Mouse (Mus musculus) MEL (cell line): ENCODE results near the gene Cnfn. TPM values are rescaled to one million over a fixed set of nuclear protein-coding genes. Genes with fewer than 3 reads are reported as not detected.

Source experiments
- DNase-seq: peaks from one replicate; pipeline ENCODE4 v3.0.0; 2011; ENCODE audit warnings: low read depth, low spot score
- H3K27ac ChIP-seq: 2 replicates; pipeline ENCODE4 v1.5.1; 2012; ENCODE audit warnings: low read depth, mild to moderate bottlenecking, control low read depth, low read length, moderate library complexity; ENCODE audit not compliant: control insufficient read depth
- H3K27me3 ChIP-seq, 2 experiments: fragments of 150-350 bp in 1 of 2; sonication (generic) in 1 of 2; 2 replicates each; pipeline ENCODE4 v1.6.1; 2012; ENCODE audit warnings: low read length in 2 of 2, mild to moderate bottlenecking in 2 of 2, improper control_type of control experiment in 1 of 2, moderate library complexity in 1 of 2; ENCODE audit not compliant: insufficient read depth in 2 of 2, control insufficient read depth in 1 of 2
- H3K36me3 ChIP-seq, 2 experiments: 2 replicates each; pipeline ENCODE4 v1.6.1; 2012 to 2014; ENCODE audit warnings: low read length in 2 of 2, improper control_type of control experiment in 1 of 2, inconsistent platforms in 1 of 2, mild to moderate bottlenecking in 1 of 2; ENCODE audit not compliant: insufficient read depth in 2 of 2, control insufficient read depth in 1 of 2
- H3K4me1 ChIP-seq, 2 experiments: fragments of 150-350 bp in 1 of 2; sonication (generic) in 1 of 2; 2 replicates each; pipeline ENCODE4 v1.6.1; 2012; ENCODE audit warnings: low read length in 2 of 2, improper control_type of control experiment in 1 of 2, mild to moderate bottlenecking in 1 of 2; ENCODE audit not compliant: insufficient read depth in 2 of 2, control insufficient read depth in 1 of 2
- H3K4me3 ChIP-seq, 2 experiments: fragments of 150-350 bp in 1 of 2; sonication (generic) in 1 of 2; 2 replicates each; pipeline ENCODE4 v1.5.1; 2012; ENCODE audit warnings: low read depth in 2 of 2, low read length in 2 of 2, mild to moderate bottlenecking in 2 of 2, moderate library complexity in 2 of 2, control low read depth in 1 of 2, improper control_type of control experiment in 1 of 2; ENCODE audit not compliant: control insufficient read depth in 1 of 2, insufficient read depth in 1 of 2
- H3K79me2 ChIP-seq: 2 replicates; pipeline ENCODE4 v1.6.1; 2012; ENCODE audit warnings: mild to moderate bottlenecking, low read length, moderate library complexity; ENCODE audit not compliant: control insufficient read depth, poor library complexity, insufficient read depth
- H3K9ac ChIP-seq: 2 replicates; pipeline ENCODE4 v1.6.1; 2012; ENCODE audit warnings: low read depth, mild to moderate bottlenecking, control low read depth, low read length, moderate library complexity; ENCODE audit not compliant: control insufficient read depth, poor library complexity, severe bottlenecking
- H3K9me3 ChIP-seq: fragments of 150-350 bp; sonication (generic); replicated peaks from 2 replicates; pipeline ENCODE4 v1.6.1; 2012; ENCODE audit warnings: mild to moderate bottlenecking, low read length, improper control_type of control experiment, moderate library complexity; ENCODE audit not compliant: insufficient read depth
- BHLHE40 ChIP-seq: IDR thresholded peaks from 2 replicates; pipeline ENCODE4 v1.6.1; 2012; ENCODE audit warnings: low read depth, mild to moderate bottlenecking, inconsistent platforms, low read length, improper control_type of control experiment, borderline replicate concordance
- CHD1 ChIP-seq: IDR thresholded peaks from 2 replicates; pipeline ENCODE4 v1.6.1; 2012; ENCODE audit warnings: low read depth, mild to moderate bottlenecking, inconsistent platforms, low read length, improper control_type of control experiment
- CHD2 ChIP-seq: IDR thresholded peaks from 2 replicates; pipeline ENCODE4 v1.6.1; 2011; ENCODE audit warnings: low read length, improper control_type of control experiment
- EP300 ChIP-seq, 2 experiments: IDR thresholded peaks; 2 replicates each; pipeline ENCODE4 v1.6.1; 2011; ENCODE audit warnings: improper control_type of control experiment in 2 of 2, low read length in 2 of 2, low read depth in 1 of 2, mild to moderate bottlenecking in 1 of 2
- ETS1 ChIP-seq: IDR thresholded peaks from 2 replicates; pipeline ENCODE4 v1.6.1; 2012; ENCODE audit warnings: low read depth, mild to moderate bottlenecking, inconsistent platforms, low read length, improper control_type of control experiment, moderate library complexity
- GATA1 ChIP-seq: IDR thresholded peaks from 2 replicates; pipeline ENCODE4 v1.6.1; 2011; ENCODE audit warnings: low read depth, low read length, improper control_type of control experiment
- HCFC1 ChIP-seq: IDR thresholded peaks from 2 replicates; pipeline ENCODE4 v1.6.1; 2012; ENCODE audit warnings: low read depth, mild to moderate bottlenecking, inconsistent platforms, low read length, improper control_type of control experiment, moderate library complexity
- JUND ChIP-seq: IDR thresholded peaks from 2 replicates; pipeline ENCODE4 v1.6.1; 2011; ENCODE audit warnings: low read depth, mild to moderate bottlenecking, improper control_type of control experiment, low read length
- KAT2A ChIP-seq: conservative IDR thresholded peaks from 2 replicates; pipeline ENCODE4 v1.6.1; 2012; ENCODE audit warnings: low read depth, low read length, improper control_type of control experiment, inconsistent platforms
- MAZ ChIP-seq: IDR thresholded peaks from 2 replicates; pipeline ENCODE4 v1.6.1; 2012; ENCODE audit warnings: low read depth, mild to moderate bottlenecking, inconsistent platforms, low read length, improper control_type of control experiment
- MEF2A ChIP-seq: IDR thresholded peaks from 2 replicates; pipeline ENCODE4 v1.6.1; 2014; ENCODE audit warnings: low read depth, mild to moderate bottlenecking, inconsistent platforms, low read length, improper control_type of control experiment; ENCODE audit not compliant: poor library complexity, insufficient replicate concordance, severe bottlenecking; ENCODE audit errors: extremely low read depth
- MXI1 ChIP-seq: IDR thresholded peaks from 2 replicates; pipeline ENCODE4 v1.6.1; 2011; ENCODE audit warnings: mild to moderate bottlenecking, low read depth, low read length, improper control_type of control experiment
- NELFE ChIP-seq: IDR thresholded peaks from 2 replicates; pipeline ENCODE4 v1.6.1; 2011; ENCODE audit warnings: low read depth, low read length, improper control_type of control experiment
- POLR2A ChIP-seq, 2 experiments: IDR thresholded peaks; 2 replicates each; pipeline ENCODE4 v1.6.1; 2011 to 2012; ENCODE audit warnings: low read length in 2 of 2, mild to moderate bottlenecking in 2 of 2, control low read depth in 1 of 2, improper control_type of control experiment in 1 of 2, low read depth in 1 of 2, moderate library complexity in 1 of 2; ENCODE audit not compliant: control insufficient read depth in 1 of 2, insufficient read depth in 1 of 2, poor library complexity in 1 of 2
- POLR2AphosphoS5 ChIP-seq: IDR thresholded peaks from 2 replicates; pipeline ENCODE4 v1.6.1; 2012; ENCODE audit warnings: low read depth, borderline replicate concordance, mild to moderate bottlenecking, inconsistent platforms, low read length, moderate library complexity, mixed read lengths
- RCOR1 ChIP-seq: IDR thresholded peaks from 2 replicates; pipeline ENCODE4 v1.6.1; 2012; ENCODE audit warnings: low read depth, mild to moderate bottlenecking, inconsistent platforms, low read length, improper control_type of control experiment
- SMC3 ChIP-seq: IDR thresholded peaks from 2 replicates; pipeline ENCODE4 v1.6.1; 2011; ENCODE audit warnings: low read depth, low read length, improper control_type of control experiment
- TAL1 ChIP-seq: IDR thresholded peaks from 2 replicates; pipeline ENCODE4 v1.6.1; 2012; ENCODE audit warnings: mild to moderate bottlenecking, inconsistent platforms, low read length, moderate library complexity, mixed read lengths
- TBP ChIP-seq: IDR thresholded peaks from 2 replicates; pipeline ENCODE4 v1.8.0; 2011; ENCODE audit warnings: low read depth, low read length, improper control_type of control experiment
- TCF12 ChIP-seq: IDR thresholded peaks from 2 replicates; pipeline ENCODE4 v1.6.1; 2014; ENCODE audit warnings: low read depth, mild to moderate bottlenecking, inconsistent platforms, low read length, improper control_type of control experiment, moderate library complexity
- UBTF ChIP-seq: IDR thresholded peaks from 2 replicates; pipeline ENCODE4 v1.6.1; 2012; ENCODE audit warnings: low read depth, mild to moderate bottlenecking, inconsistent platforms, low read length, improper control_type of control experiment, moderate library complexity, borderline replicate concordance; ENCODE audit not compliant: insufficient read depth
- ZC3H11A ChIP-seq: IDR thresholded peaks from 2 replicates; pipeline ENCODE4 v1.6.1; 2012; ENCODE audit warnings: low read depth, mild to moderate bottlenecking, inconsistent platforms, low read length, improper control_type of control experiment
- ZMIZ1 ChIP-seq: IDR thresholded peaks from 2 replicates; pipeline ENCODE4 v1.6.1; 2012; ENCODE audit warnings: low read depth, mild to moderate bottlenecking, inconsistent platforms, low read length, improper control_type of control experiment, moderate library complexity
- polyA plus RNA-seq, 2 experiments: library from polyadenylated mRNA; stranded (reverse) in 1 of 2; unstranded in 1 of 2; fragments of >175 nt in 1 of 2; fragments of >200 nt in 1 of 2; gene quantifications; 2 replicates each; pipeline versions ENCODE4 v1.2.1 to v1.2.4; 2012; ENCODE audit warnings: low replicate concordance in 2 of 2, low read depth in 1 of 2; ENCODE audit not compliant: insufficient read length in 2 of 2, insufficient read depth in 1 of 2, missing spikeins in 1 of 2
- total RNA-seq: library from RNA; depleted of rRNA; stranded (reverse); fragments of 300-350 nt; gene quantifications from 2 replicates; pipeline ENCODE4 v1.2.3, GENCODE M21; 2012

Cnfn gene
- total and polyA plus RNA-seq, 3 experiments, result not detected

DNA sequence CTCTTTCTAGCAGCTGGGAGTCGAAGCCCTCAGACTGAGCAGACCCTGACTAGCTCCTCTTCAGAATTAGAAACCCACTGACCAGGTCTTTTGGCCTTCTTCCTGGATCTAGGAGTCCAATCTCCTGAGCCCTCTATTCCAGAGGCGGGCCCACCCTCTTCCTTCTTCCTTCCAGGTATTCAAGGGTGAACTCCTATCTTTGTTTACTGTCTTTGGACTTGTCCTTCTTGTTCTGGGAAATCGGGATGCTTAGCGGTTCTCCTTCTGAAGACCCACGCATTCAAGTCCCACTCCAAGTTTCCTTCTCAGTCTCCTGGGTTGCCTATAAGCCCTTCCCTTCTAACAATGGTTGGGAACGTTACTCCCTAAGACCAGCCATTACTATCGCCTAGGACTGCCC is 19.4 kb upstream of the Cnfn start:
- no peaks in the 10 kb centered on the region for H3K9me3 ChIP-seq
- no peaks in the 10 kb centered on the region for H3K27me3 ChIP-seq
- no peak overlapping the region for H3K27ac ChIP-seq
- peaks cover 0 to 22% of the 10 kb centered on the region in 2 experiments; a peak in 2 of 4 replicates for H3K36me3 ChIP-seq
- no peaks in the 10 kb centered on the region; the same call in 1 of the 2 replicates for H3K79me2 ChIP-seq
- H3K4me1 ChIP-seq, result peaks cover 20 to 31% of the 10 kb centered on the region in 2 experiments
- no peak for DNase-seq
- no peak overlapping the region for H3K9ac ChIP-seq
- TF ChIP-seq ETS1 (no peak), POLR2A (IDR thresholded peaks at IDR 0.05; ENCODE audit: control insufficient read depth in 1 of 2, insufficient read depth in 1 of 2, low read depth in 1 of 2, low read length in 2 of 2, poor library complexity in 1 of 2) (no peak), UBTF (no peak), CHD1 (no peak)
- H3K4me3 ChIP-seq, result no peak overlapping the region

DNA sequence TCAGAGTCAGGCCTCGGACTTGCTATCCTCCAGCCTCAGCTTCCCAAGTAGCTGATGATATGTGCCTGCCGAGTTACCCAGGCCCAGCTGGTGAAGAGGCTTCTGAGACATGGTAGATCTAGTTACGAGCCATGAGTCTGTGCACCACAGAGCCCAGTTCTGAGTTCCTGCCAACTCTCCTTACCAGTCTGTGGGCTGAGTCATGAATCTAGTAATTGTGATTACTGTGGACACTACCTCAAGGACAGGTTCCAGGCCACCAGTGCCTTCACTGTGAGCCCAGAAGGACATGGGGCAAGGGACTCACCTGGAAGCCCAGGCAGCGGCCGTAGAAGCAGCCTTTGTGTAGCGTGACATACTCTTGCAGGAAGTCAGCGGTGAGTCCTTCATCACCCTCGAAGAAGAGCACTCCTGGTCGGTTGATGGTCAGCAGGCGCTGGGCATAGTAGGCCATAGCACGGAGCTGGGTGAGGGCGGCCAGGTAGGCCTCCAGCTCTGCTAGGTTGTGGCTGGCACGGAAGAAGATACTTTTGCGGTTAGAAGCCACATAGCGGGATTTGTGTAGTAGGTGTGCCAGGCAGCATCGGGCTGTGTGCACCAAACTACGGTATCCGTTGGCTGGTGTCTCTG is 18.4 kb upstream of the Cnfn start:
- Histone ChIP-seq H3K9ac (no peak overlapping the region), H3K4me1 (peaks cover 20 to 31% of the 10 kb centered on the region in 2 experiments), H3K27ac (no peak overlapping the region), H3K9me3 (no peaks in the 10 kb centered on the region), H3K4me3 (no peak overlapping the region), H3K36me3 (peaks cover 0 to 22% of the 10 kb centered on the region in 2 experiments; a peak in 2 of 4 replicates), H3K27me3 (no peaks in the 10 kb centered on the region), H3K79me2 (no peaks in the 10 kb centered on the region; the same call in 1 of the 2 replicates)
- TF ChIP-seq UBTF (no peak), NELFE (no peak), MEF2A (no peak), GATA1 (no peak), MXI1 (no peak), CHD2 (no peak), HCFC1 (no peak), RCOR1 (no peak), MAZ (no peak), JUND (no peak)
- no peak for DNase-seq

DNA sequence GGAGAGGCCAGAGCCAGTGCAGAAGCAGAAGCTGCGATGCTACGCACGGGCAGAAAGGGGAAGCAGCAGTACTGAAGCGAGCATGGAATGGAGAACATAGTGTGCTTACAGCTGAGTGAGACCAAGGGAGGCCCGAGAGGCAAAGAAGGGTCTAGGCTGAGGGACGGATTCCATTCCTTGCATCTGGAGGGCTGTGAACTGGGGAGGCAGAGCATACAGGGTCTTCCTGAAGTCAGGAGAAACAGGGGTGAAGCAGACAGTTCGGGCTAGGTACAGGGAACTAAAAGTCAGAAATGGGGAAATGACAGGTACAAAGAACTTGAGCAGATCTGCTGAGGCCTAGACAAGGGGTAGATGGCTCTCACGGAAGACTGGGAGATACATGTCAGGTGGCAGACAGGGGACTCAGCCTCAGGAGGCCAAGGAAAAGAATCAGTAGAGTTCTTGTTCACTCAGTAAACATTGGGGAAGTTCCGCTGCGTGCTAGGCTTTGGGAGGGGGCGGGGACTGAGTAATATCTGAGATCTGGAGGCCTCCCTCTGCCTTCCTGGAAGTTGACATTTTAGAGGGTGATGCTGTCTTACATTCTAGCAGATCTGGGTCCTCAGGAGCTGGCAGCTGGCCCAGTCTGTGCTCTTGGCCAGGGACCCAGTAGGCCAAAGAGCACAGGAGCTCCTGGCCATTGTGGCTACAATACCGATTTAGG is 16.5 kb upstream of the Cnfn start:
- Histone ChIP-seq H3K4me3 (peak overlapping the region; percentile 39 to 66), H3K36me3 (peaks cover 0 to 22% of the 10 kb centered on the region in 2 experiments; a peak in 2 of 4 replicates), H3K4me1 (peaks cover 20 to 31% of the 10 kb centered on the region in 2 experiments), H3K9ac (peak overlapping the region; percentile 67), H3K27ac (peak overlapping the region; percentile 84), H3K9me3 (no peaks in the 10 kb centered on the region), H3K27me3 (no peaks in the 10 kb centered on the region), H3K79me2 (no peaks in the 10 kb centered on the region; the same call in 1 of the 2 replicates)
- peak; percentile 92 for DNase-seq
- TF ChIP-seq ZMIZ1, result no peak
- 0 out of 2 replicates have a peak, but pooled peaks have one; percentile 32 for TF ChIP-seq CHD1
- no peak for TF ChIP-seq KAT2A
- no peak for TF ChIP-seq JUND
- TF ChIP-seq BHLHE40, result no peak
- TF ChIP-seq EP300 (IDR thresholded peaks at IDR 0.05; ENCODE audit: low read depth in 1 of 2, low read length in 2 of 2), result peak; percentile 32 to 34; a peak in 2 of 4 replicates
- TF ChIP-seq TAL1, result no peak
- no peak for TF ChIP-seq UBTF
- no peak for TF ChIP-seq TCF12
- TF ChIP-seq POLR2AphosphoS5, result no peak
- no peak; the same call in 1 of the 2 replicates for TF ChIP-seq SMC3
- TF ChIP-seq TBP, result peak; percentile 40; the same call in 1 of the 2 replicates
- no peak for TF ChIP-seq ZC3H11A
- peak; percentile 39; the same call in 1 of the 2 replicates for TF ChIP-seq RCOR1
- TF ChIP-seq MAZ, result peak; percentile 36; the same call in 1 of the 2 replicates
- 0 out of 2 replicates have a peak, but pooled peaks have one; percentile 3 for TF ChIP-seq HCFC1
